Mouse (Mus musculus) heart, postnatal 36 days (tissue): ENCODE results near the gene 1700056E22Rik. TPM values are rescaled to one million over a fixed set of nuclear protein-coding genes. Genes with fewer than 3 reads are reported as not detected.
A peak's percentile ranks its signal among the peaks of the same experiment; 100 is the strongest.

Experiments used
- DNase-seq, 2 experiments: peaks; one replicate each; pipeline ENCODE4 v3.0.0; 2021 to 2022
- intact Hi-C: fragments of 180-260 bp; cut with DNase I; formaldehyde crosslinking; loops from one replicate; pipeline ENCODE4 v1.15.1; 2025
- total RNA-seq, 2 experiments: library from RNA; stranded (reverse); gene quantifications; 2 replicates each; pipeline ENCODE4 v1.2.3; 2021

Gene 1700056E22Rik
- total RNA-seq, 2 experiments from 2014 or later, result 1.0 to 1.2 TPM

- DNase-seq, result no peak
- intact Hi-C loops, result loop anchor here (5.0 kb wide), 1 partner anchor 120 kb away; no protein-coding TSS in a partner anchor
Observed at GRCm38 (mm10) chr1:184052331-184052730, 18.2 kb upstream of the 1700056E22Rik start.

- peak; percentile 55 to 56 for DNase-seq
- intact Hi-C loops, result loop anchor here (5.0 kb wide), 1 partner anchor 120 kb away; no protein-coding TSS in a partner anchor
Observed at GRCm38 (mm10) chr1:184051824-184052223, 17.7 kb upstream of the 1700056E22Rik start.

GRCm38 (mm10) chr1:184051286-184051685, 17.2 kb upstream of the 1700056E22Rik start:
- intact Hi-C loops, result loop anchor here (5.0 kb wide), 1 partner anchor 121 kb away; no protein-coding TSS in a partner anchor
- no peak for DNase-seq

- intact Hi-C loops, result no loop called here
- no peak for DNase-seq
Observed at GRCm38 (mm10) chr1:184048675-184049418, 14.7 kb upstream of the 1700056E22Rik start.

- intact Hi-C loops, result no loop called here
- no peak for DNase-seq
Observed at GRCm38 (mm10) chr1:184047818-184048217, 13.7 kb upstream of the 1700056E22Rik start.

GRCm38 (mm10) chr1:184046070-184046677, 12.1 kb upstream of the 1700056E22Rik start:
- intact Hi-C loops, result no loop called here
- DNase-seq, result no peak

- no peak for DNase-seq
- intact Hi-C loops, result no loop called here
Observed at GRCm38 (mm10) chr1:184043391-184043790, 9.3 kb upstream of the 1700056E22Rik start.

- DNase-seq, result no peak
- intact Hi-C loops, result no loop called here
Observed at GRCm38 (mm10) chr1:184042745-184043144, 8.6 kb upstream of the 1700056E22Rik start.

GRCm38 (mm10) chr1:184041778-184042573, 7.9 kb upstream of the 1700056E22Rik start:
- peak; percentile 56 to 67 for DNase-seq
- intact Hi-C loops, result no loop called here

- intact Hi-C loops, result no loop called here
Observed at GRCm38 (mm10) chr1:184040906-184041305, 6.8 kb upstream of the 1700056E22Rik start.

GRCm38 (mm10) chr1:184040181-184040580, 6.1 kb upstream of the 1700056E22Rik start:
- DNase-seq, result no peak
- intact Hi-C loops, result no loop called here

More at GRCm38 (mm10) chr1:184040906-184041305, 6.8 kb upstream of the 1700056E22Rik start:
- DNase-seq, result no peak

- no peak for DNase-seq
- intact Hi-C loops, result loop anchor here (5.0 to 10.0 kb wide), 4 partner anchors 133 to 1166 kb away; partner anchors contain the start of gene Rab3gap2
Observed at GRCm38 (mm10) chr1:184039301-184039700, 5.2 kb upstream of the 1700056E22Rik start.

GRCm38 (mm10) chr1:184037802-184038201, 3.7 kb upstream of the 1700056E22Rik start:
- DNase-seq, result no peak
- intact Hi-C loops, result loop anchor here (5.0 to 10.0 kb wide), 4 partner anchors 134 to 1167 kb away; partner anchors contain the start of gene Rab3gap2

- intact Hi-C loops, result loop anchor here (5.0 to 10.0 kb wide), 4 partner anchors 137 to 1169 kb away; partner anchors contain the start of gene Rab3gap2
- no peak for DNase-seq
Observed at GRCm38 (mm10) chr1:184035346-184035903, 1.3 kb upstream of the 1700056E22Rik start.

GRCm38 (mm10) chr1:184034741-184035181, 660 bp upstream of the 1700056E22Rik start:
- intact Hi-C loops, result loop anchor here (5.0 to 10.0 kb wide), 6 partner anchors 127 to 1170 kb away; partner anchors contain the start of gene Rab3gap2
- peak; percentile 30 to 44 for DNase-seq

- intact Hi-C loops, result loop anchor here (5.0 to 10.0 kb wide), 5 partner anchors 126 to 1171 kb away; partner anchors contain the start of gene Rab3gap2
- peak in 1 of 2 experiments; percentile 85 for DNase-seq
Observed at GRCm38 (mm10) chr1:184033390-184034010, 601 bp downstream of the 1700056E22Rik start.

GRCm38 (mm10) chr1:184032682-184033389, 1.3 kb downstream of the 1700056E22Rik start:
- DNase-seq, result no peak
- intact Hi-C loops, result loop anchor here (5.0 to 10.0 kb wide), 5 partner anchors 126 to 1172 kb away; partner anchors contain the start of gene Rab3gap2

- no peak for DNase-seq
- intact Hi-C loops, result loop anchor here (5.0 to 10.0 kb wide), 5 partner anchors 123 to 1175 kb away; partner anchors contain the start of gene Rab3gap2
Observed at GRCm38 (mm10) chr1:184030070-184030802, 3.9 kb downstream of the 1700056E22Rik start.
